Mouse (Mus musculus) NIH3T3 (cell line): ENCODE measurements around the gene Slc7a6.

Experiments used
- DNase-seq: peaks from one replicate; pipeline ENCODE4 v3.0.0-alpha.2; 2012; ENCODE audit warnings: low read depth

Gene Slc7a6

DNA sequence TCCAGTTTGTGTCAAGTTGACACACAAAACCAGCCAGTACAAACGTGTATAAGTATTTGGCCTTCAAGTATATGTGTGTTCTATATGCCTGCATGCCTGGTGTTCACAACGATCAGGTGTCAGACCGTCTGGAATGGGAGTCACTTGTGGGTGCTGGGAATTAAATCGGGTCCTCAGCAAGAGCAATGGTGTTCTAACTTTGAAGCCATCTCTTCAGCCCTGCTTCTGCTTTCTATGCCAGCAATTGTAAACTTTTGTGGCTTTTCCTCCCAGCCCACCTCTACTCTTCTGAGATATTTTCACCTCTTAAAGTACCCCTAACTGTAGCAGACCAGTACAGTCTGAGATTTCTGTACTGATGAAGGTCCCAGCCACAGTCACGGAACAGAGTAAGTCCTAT lies 28.5 kb upstream of the Slc7a6 start:
- DNase-seq, result no peak

DNA sequence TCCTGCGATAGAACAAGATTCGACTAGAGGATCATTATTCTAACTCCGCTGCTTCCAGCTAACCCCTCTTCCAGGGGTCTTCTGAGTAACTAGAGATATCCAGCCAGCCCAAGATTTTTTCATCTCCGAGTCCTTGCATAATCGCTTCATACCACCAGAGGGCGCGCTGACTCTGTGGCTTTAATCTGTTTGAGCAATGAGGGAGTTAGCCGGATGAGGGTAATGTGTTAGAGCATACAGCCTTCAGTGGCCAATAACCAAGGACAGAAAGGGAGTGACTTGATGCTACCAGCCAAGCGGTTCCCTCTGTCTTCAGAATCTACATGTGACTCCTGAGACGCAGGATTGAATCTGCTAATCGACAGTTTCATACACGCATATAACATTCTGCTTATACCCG lies 27.9 kb upstream of the Slc7a6 start:
- peak; percentile 92 for DNase-seq

DNA sequence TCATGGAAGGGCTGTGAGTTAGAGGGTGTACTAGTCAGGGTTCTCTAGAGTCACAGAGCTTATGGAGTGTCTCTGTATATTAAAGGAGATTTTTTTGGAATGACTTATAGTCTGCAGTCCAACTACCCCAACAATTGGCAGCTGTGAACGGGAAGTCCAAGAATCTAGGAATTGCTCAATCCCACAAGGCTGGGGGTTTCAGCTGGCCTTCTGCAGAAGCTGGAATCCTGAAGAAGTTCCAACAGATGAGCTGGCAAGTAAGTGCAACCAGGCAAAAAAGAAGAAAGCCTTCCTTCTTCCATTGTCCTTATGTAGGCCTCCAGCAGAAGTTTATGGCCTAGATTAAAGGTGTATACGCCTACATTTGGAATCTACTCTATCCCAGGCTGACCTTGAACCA lies 23.3 kb upstream of the Slc7a6 start:
- peak; percentile 95 for DNase-seq

DNA sequence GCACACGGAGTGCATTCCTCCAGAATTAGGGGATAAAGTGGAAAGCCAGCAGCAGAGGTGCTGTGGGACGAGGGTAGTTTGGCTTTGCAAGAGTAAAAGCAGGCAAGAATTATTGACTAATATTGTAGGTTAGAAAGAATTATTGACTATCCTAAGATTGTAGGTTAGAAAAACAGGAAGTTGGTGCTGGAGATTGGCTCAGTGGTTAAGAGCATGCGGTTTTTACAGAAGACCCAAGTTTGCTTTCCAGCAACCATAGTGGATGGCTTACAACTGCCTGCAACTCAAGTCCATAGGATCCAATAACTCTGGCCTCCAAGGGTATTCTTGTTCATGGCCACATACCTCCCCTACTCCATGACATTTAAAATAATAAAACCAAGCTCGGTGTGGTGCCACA lies 22.6 kb upstream of the Slc7a6 start:
- no peak for DNase-seq

DNA sequence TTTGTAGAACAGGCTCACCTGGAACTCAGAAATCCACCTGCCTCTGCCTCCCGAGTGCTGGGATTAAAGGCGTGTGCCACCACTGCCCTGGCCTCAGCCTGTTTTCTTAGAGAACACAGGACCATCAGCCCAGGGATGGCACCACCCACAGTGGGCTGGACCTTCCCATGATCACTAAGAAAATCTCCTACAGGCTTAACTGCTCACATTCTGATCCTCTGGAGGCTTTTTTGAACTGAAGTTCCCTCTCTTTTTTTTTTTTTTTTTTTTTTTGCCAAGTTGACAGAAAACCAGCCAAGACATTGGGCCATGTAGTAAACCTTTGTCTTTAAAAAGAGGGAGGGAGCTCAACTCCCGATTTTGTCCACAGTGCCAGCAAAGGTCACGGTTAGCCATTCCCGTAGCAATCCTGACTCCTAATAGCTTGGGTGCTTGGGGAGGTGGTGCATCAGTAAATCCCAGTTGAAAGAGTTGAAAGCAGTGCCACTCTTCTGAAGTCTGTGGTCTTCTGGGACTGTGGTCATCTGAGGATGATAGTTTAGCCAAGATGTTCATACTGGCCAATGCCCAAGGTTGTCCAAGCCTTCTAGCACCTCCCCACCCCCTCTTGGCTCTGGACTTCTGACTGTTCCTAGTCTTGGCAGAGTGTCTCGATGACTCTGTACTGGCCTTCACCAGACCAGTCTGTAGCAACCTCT lies 20.6 kb upstream of the Slc7a6 start:
- peak; percentile 95 for DNase-seq

DNA sequence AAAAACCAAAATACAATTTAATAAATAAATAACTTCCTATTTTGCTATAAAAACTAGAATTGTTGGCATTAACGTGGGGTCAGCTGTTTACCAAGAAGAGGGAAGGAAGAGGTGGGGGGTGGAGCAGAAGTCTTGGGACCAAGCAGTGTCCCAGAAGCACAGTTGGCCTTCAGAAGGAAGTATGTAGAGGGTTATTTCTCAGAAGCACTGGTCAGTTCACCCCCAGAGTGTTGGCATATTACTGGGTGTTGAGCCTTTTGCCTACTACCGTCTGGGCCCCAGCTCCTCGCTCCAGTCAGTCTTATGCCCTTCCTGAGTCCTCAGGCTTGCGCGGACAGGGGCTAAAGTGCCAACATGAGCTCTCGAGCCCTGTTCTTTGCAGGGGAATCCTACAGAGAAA lies 19.6 kb upstream of the Slc7a6 start:
- no peak for DNase-seq

DNA sequence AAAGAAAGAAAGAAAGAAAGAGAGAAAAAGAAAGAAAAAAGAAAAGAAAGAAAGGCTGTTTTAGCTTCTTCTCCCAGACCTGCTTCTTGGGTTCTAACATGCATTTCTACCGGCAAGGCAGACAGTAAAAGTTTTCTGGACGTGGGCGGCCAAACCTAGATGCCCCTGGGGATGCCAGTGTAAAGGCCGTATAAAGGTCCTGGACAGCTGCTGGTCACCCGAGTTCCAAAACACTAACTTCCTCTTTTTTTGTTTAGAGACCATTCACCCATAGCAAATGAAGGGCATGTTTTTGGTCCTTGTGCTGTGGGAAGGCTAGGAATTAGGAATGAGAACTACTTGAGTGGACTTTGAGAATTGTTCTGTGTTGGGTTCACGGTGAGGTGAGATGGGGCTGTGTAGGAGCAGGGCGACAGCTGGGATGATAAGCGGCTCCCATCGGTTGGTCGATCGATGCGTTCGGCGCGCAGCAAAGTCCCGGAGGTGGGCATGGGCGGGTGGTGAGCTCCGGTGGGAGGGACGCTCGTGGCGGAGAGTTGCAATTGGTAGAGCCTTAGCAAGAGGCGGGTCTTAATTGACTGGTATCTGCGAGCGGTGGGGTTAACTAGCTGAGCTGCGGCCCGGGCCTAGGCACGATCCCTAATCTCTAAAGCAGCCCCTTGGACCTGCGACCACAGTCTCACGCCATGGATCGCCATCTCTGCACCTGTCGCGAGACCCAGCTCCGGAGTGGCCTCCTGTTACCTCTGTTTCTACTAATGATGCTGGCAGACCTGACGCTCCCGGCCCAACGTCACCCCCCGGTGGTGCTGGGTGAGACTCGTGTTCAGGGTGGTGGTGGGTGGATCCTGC lies 18.6 kb upstream of the Slc7a6 start, which contains the start of gene Pla2g15:
Gene Pla2g15 (plus strand): TSS at position 599 of the 852 bp plus-strand sequence.
- peak; percentile 94 for DNase-seq

DNA sequence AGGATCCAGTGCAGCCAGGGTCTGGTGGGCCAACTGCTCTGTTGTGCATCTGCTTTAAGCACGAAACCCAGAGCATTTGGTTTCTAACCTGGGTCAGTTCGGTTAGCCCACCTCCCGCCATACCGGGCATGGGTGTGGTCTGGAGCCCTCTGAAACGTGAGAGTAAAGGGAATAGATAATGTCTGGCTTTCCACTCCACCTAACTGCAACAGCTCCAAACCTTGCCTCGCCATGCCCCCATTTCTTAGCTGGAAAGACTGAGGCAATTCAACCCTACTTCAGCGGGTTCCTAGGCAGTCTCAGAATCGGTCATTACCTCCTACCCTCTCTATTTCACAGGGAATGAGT lies 18.0 kb upstream of the Slc7a6 start:
- no peak for DNase-seq

DNA sequence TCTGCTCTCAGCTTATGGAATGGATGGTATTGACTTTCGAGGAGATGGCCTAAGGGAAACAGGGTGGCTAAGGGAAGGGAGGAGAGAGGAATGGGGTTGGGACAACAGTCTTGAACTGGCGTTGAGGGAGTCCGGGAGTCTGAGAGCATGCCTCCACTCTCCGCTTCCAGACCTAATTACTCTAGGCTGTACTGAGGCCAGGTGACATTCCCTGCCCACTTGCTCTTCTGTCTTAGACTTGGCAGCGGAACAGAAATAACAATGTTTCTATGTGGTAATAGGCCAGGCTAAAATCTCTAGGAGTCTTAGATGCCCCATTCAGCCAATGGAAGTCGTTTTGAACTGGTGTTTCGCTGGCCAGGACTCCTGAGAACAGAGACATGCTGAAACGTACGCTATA lies 17.6 kb upstream of the Slc7a6 start:
- DNase-seq, result peak; percentile 51

DNA sequence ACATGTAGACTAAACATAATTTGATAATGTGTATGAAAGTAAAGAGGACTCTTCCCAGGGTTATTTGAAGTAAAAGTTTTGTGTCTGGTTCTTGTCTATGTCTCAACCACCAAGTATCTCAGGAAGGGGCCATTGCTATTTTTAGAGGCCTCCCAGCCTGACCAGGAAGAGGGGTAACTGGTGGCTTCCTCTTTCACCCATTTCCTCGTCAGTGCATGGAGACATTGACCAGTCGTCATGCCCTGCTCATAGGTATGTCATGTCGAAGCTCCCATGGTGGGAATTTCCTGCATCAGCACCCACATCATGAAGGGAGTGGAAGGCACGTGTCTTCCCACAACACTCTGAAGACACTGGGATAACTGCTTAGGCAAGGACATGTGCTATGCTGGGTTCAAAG lies 15.8 kb upstream of the Slc7a6 start:
- DNase-seq, result no peak

DNA sequence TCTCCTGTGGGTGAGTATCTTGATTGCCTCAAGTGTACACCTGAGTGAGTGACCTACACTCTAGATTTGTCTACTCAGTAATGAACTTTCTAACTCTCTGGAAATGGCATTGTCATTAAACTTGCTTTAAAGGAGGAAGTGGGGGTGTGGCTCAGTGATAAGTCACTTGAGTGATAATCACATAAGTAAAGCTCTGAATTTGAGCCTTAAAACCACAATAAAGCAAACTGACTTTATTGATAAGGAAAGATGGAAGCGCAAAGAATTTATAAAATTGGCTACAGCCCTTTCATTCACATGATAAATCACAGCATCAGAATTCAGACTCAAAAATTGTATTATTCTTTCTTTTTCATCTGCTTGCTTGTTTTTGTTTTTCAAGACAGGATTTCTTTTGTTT lies 11.2 kb upstream of the Slc7a6 start:
- no peak for DNase-seq

DNA sequence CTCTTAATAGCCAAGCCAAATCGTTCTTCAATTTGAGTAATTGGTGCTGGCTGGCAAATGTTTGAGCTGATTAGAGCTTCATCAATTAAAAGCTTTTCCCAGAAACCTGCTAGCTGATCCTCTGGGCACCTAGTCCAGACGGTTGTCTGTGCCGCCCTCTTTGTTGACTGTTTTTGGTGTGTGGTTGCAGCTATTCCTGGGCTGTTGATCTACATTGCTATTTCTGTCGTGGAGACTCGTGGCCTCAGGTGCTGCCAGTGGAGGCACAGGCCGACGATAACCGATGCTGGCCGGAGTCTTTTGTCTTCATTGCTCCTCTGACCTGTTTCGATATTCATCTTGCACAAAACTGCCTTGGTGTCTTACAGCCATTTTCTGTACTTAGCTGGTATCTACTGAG lies 10.3 kb upstream of the Slc7a6 start:
- no peak for DNase-seq

DNA sequence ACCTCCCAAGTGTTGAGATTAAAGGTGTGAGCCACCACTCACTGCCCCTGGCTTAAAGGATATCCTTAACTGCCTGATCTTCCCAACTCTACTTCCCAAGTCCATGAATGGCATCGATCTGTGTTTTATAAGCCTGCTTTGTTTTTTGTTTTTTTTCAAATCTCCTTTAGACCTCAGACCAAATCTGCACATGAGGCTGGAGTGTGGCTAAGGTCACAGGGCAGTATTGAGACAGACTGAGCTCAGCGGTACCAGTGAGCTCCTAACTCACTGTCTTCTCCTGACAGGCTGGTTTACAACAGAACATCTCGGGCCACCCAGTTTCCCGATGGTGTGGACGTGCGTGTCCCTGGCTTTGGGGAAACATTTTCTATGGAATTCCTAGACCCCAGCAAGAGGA lies 8.8 kb upstream of the Slc7a6 start:
- DNase-seq, result no peak

DNA sequence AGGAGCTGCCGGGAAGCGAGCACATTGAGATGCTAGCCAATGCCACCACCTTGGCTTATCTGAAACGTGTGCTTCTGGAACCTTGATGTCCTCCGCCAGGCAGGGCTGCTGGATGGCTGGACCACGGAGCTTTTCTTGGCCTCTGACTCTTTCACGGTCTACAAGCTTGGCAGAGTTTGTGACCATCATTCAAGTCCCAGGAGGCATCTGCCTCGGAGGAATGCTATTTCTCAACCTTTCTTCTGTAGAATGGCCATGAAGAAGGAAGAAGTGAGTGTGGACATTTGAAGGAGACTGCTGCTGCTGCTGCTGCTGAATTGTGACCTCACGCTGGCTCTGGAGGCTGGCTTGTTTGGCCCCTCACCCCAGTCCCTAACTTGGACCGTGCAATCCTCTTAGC lies 5.4 kb upstream of the Slc7a6 start:
- DNase-seq, result no peak

DNA sequence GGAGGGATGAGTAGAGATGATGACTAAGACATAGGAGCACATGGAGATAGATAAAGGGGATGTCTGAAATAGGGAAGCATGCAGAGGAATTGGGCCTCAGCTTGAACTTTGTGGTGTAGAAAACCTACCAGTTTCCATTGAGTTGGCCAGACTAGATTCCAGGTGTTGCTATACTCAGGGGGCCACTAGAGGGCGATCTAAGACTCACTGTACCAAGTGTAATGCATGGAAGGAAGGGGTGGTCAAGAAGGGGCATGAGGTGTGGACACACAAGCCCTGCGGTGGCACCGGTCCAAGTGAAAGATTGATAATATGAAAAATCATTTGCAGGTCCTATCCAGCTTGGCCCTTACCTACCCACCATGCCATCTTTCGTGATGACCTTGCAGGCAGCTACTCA lies 3.2 kb upstream of the Slc7a6 start:
- peak; percentile 89 for DNase-seq

DNA sequence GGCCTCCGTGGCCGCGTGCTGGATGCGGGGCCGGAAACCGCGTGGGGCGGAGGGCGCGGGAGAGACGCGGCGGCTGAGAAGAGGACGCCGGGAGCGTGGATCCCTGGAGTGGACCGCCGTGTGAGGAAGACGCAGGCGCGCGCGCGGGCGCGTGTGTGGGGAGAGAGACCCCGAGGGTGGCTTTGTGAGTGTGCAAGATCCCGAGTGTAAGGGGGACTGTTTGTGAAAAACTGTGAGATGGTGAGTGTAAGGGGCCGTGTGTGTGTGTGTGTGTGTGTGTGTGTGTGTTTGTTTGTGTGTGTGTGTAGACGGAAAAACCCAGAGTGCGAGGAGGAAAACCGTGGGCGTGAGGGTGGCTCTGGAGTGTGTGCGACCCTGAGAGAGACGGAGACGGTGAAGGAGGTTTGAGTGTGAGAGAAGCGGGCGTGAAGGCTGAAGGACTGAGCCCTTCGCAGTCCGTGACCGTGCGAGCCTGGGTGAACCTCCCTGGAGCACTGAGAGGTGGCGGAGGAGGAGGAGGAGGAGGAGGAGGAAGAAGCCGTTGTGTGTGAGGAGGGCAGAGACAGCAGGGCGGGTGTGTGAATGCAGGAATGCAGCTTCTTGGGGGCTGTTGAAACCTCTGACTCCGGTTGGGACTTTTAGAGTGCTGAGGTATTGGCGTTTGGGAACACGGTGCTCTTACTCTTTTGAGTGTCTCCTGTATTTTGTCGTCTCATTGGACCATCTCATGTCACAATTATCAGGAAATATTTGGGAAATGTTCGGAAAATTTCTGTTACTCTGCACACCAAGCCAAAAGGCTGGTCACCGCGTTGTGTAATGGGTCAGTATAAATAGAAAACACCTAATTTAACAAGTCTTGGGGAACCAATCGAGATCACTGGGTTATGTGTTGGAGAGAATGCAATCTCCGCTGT lies 618 bp downstream of the Slc7a6 start:
- DNase-seq, result peak; percentile 57

DNA sequence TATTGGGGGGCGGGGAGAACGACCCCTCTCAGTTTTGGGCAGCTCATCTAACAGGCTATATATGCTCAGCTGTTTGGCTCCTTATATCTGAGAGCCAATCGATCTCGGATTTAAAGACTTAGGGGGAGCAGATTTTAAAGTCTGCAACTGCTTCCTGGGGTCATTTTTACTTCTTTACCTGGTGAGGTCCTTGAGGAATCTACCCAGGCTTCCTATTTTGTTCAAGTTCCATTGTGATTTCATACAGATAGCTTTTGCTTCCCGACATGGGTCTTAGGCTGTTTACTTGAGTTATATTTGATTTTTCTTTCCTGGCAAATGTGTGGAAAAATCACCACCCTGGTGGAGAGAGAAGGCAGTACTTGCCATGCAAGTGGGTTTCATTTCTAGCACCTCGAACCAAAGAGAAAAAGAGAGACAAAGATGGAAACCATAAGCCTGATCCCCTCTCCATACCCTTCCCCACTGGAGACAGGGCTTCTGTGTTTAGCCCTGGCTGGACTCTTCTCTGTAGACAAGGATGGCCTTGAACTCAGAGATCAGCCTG lies 1.4 kb downstream of the Slc7a6 start:
- peak; percentile 62 for DNase-seq

DNA sequence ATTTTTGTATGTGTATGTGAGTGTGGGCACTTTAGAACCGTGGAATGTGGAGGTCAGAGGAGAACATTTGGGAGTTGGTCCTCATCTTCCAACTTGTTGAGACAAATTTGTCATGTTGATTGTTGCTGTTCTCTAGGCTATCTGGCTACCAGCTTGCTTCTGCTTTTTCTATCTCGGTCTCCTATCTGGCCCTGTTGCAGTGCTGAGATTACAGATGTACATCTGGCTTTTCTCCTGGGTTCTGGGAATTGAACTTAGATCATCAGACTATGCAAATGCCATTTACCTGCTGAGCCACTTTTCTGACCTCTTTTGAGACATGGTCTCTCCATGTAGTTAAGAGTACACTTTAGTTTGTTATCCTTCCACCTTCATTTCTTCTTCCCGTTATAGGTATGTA lies 4.9 kb downstream of the Slc7a6 start:
- no peak for DNase-seq

DNA sequence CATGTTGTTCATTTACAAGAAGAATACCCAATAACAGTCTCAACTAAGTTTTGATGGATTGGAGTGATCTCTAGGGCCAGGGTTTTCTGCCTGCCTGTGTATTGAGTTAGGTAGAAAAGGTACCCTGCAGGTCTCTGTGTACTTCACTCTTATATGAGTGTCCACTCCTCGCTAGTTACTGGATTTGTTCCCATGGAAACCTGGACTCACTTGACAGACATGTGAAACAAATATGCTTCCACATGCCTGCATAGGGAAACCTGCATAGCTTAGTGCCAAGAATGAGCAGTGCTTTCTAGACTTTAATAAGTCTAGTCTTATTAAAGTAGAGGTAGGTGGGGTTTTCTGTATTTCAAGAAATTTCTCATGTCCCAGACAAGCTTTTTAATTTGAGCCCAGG lies 8.2 kb downstream of the Slc7a6 start:
- DNase-seq, result no peak

DNA sequence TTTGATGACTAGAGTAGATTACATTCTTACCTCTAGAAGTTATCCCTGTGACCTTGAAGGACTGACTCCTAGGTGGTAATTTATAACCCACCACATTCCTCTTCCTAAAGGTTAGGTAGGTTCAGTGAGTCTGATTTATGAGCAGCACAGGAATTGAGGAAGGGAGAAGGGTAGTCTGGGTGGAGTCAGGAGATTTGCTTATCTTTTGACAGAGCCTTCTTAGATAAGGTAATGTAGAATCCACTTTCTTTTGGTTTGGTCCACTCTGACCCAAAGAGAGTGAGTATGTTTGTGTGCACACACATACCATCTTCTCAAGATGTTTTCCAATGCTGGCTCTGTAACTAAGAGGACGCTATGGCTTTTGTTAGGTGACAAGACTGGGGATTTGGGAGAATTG lies 8.9 kb downstream of the Slc7a6 start:
- DNase-seq, result no peak

DNA sequence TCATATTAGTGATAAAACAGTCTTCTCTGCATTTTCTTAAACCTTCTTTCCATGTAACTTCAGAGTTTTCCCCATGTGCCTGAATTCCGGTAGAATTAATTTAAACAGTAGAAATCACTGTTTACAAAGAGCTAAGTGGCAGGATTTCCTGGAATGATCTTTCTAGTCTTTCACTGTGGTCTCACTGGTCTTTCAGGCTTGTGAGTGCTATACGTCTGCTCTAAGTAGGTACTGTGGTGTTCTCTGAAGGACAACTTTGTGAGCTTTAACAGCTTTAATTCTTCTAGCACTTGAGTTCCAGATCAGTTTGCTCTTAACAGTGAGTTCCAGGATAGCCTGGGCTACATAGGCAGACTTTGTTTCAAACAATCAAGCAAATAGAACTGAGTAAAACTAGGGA lies 9.8 kb downstream of the Slc7a6 start:
- no peak for DNase-seq

DNA sequence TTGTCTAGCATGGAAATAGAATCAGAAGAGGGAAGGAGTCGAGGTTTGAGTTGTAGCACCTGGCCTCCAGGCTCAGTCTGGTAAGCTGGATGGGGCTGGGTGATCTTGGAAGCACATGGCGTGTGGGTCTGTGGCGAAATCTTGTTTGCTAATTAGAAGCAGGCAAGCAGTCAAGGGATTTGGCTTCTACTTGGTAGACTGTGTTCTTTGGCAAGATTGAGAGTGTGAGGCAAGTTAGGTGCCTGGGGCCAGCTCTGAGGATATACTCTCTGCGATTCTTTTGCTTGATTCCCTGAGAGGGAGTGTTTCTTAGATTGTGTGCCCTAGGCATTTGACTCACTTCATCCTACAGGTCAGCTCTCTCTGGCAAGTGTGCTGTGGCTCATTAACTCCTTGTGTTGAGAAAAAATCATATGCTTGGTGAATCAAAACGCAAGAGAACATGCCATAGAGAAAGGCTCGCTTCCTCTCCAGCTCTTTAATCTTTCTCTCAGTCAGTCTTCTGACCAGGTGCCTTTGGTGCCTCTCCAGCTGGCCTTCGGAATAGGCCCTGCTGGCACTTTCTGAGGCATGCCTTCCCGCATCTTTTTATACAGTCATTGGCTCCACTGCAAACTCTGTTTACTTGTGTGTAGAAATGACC lies 17.1 kb downstream of the Slc7a6 start:
- DNase-seq, result peak; percentile 95
